Comparison of ENCODE assay signal across 22 mouse cellular contexts in the genomic region with DNA sequence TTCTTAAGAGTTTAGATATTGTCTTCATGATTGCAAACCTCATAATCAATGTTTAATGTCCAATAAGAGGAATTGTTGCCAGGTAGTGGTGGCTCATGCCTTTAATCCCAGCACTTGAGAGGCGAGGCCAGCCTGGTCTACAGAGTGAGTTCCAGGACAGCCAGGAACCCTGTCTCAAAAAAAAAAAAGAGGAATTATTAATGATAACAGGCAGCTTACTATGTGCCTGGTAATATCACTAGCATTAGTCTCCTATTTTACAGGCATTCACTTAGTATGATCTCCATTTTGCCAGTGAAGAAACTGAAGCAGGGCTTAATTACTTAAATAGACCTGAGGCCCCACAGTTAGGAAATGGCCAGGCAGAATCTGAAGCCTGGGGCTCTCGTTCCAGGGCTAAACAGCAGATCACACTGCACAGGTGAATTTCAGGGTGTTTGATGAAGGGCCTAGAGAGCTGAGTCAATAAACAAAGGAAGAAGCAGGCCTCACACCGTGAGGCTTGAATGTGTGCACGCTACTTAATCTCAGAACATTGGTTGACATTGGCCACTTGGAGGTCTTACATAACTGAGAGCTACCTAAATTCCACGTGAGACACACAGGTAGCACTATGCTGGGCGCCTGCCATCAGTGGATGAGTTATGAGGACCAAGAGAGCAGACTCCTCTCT. TPM values are rescaled to one million over a fixed set of nuclear protein-coding genes. Genes with fewer than 3 reads are reported as not detected.
A peak's percentile ranks its signal among the peaks of the same experiment; 100 is the strongest.
DNase-seq lines count a peak whose midpoint lies in the region; ATAC-seq and TF ChIP-seq lines count a peak whose summit lies in the region.
"Had no signal": no experiment of that assay in that cellular context is flagged by ENCODE, and none has a peak within 500 bp of the region (broad histone marks: within the 10 kb centered on the region; RNA-seq: fewer than 3 reads in every experiment).

No protein-coding gene starts in this region.

- no peaks in the 10 kb centered on the region for H3K9me3 ChIP-seq in kidney, embryonic 15.5 days (replicated peaks)
- H3K9me3 ChIP-seq: embryonic facial prominence, embryonic 15.5 days; forebrain, embryonic 15.5 days; hindbrain, embryonic 10.5 days; intestine, embryonic 15.5 days; neural tube, embryonic 12.5 days had no signal

- WGBS in cerebellum, adult 2 months, result 59% methylated on average over 6 of the region's 6 CpGs
- 64% methylated on average over 6 of the region's 6 CpGs for WGBS in kidney, embryonic 15.5 days

- no peak for DNase-seq in cerebellum, adult 2 months
- DNase-seq in cerebellum, adult 11 months, result no peak
- DNase-seq in kidney, adult 9 months, result peak; percentile 27
- peak; percentile 43 to 49 for DNase-seq in cerebellum, postnatal 25 days
- DNase-seq in lung, postnatal 25 days (ENCODE audit: low spot score), result peak; percentile 57
- DNase-seq in urinary bladder, postnatal 36 days (ENCODE audit: low spot score in 2 of 2), result no peak
- no peak for DNase-seq in urinary bladder, adult 18-20 months (ENCODE audit: low spot score in 2 of 2)
- DNase-seq: adrenal gland, adult 2 months; gastrocnemius, postnatal 10 days; kidney, postnatal 10 days; liver, postnatal 0 days; midbrain, embryonic 14.5 days; right cerebral cortex, postnatal 14 days had no signal

- no peak for TF ChIP-seq CTCF in cerebellum, adult 2 months (IDR thresholded peaks at IDR 0.05; ENCODE audit: borderline replicate concordance, insufficient read depth, low read depth, low read length)

- H3K9ac ChIP-seq in kidney, embryonic 15.5 days, result no peak overlapping the region
- H3K9ac ChIP-seq: embryonic facial prominence, embryonic 15.5 days; forebrain, embryonic 15.5 days; intestine, embryonic 15.5 days; liver, postnatal 0 days; neural tube, embryonic 12.5 days had no signal

- peaks cover 33% of the 10 kb centered on the region for H3K4me1 ChIP-seq in cerebellum, adult 2 months (ENCODE audit: control insufficient read depth, insufficient read depth, low read length)
- H3K4me1 ChIP-seq in kidney, embryonic 15.5 days, result peaks cover 15% of the 10 kb centered on the region; the same call in 1 of the 2 replicates
- H3K4me1 ChIP-seq: forebrain, embryonic 15.5 days; intestine, embryonic 15.5 days had no signal

- peak overlapping the region; percentile 37; the same call in 1 of the 2 replicates for H3K27ac ChIP-seq in cerebellum, adult 2 months (ENCODE audit: insufficient read depth, low read length)
- no peak overlapping the region for H3K27ac ChIP-seq in kidney, embryonic 15.5 days
- H3K27ac ChIP-seq: embryonic facial prominence, embryonic 15.5 days; forebrain, embryonic 15.5 days; hindbrain, embryonic 10.5 days; intestine, embryonic 15.5 days; neural tube, embryonic 12.5 days had no signal

- H3K36me3 ChIP-seq in kidney, embryonic 15.5 days, result no peaks in the 10 kb centered on the region
- H3K36me3 ChIP-seq: embryonic facial prominence, embryonic 15.5 days; forebrain, embryonic 15.5 days; hindbrain, embryonic 10.5 days; intestine, embryonic 15.5 days; neural tube, embryonic 12.5 days had no signal

- ATAC-seq in kidney, embryonic 15.5 days (replicated peaks; ENCODE audit: low FRiP score), result no peak
- ATAC-seq: forebrain, embryonic 15.5 days; hindbrain, embryonic 16.5 days; liver, postnatal 0 days had no signal

- no peak overlapping the region for H3K4me2 ChIP-seq in kidney, embryonic 15.5 days
- H3K4me2 ChIP-seq: embryonic facial prominence, embryonic 15.5 days; forebrain, embryonic 15.5 days; heart, embryonic 11.5 days; intestine, embryonic 15.5 days; liver, embryonic 11.5 days; neural tube, embryonic 12.5 days had no signal

- TF ChIP-seq POLR2A in cerebellum, adult 2 months (IDR thresholded peaks at IDR 0.05; ENCODE audit: borderline replicate concordance, insufficient read depth, low read length), result no peak

- no peaks in the 10 kb centered on the region for H3K27me3 ChIP-seq in cerebellum, adult 2 months (ENCODE audit: control insufficient read depth, insufficient read depth, low read length)
- no peaks in the 10 kb centered on the region for H3K27me3 ChIP-seq in kidney, embryonic 15.5 days
- H3K27me3 ChIP-seq: embryonic facial prominence, embryonic 15.5 days; forebrain, embryonic 15.5 days; intestine, embryonic 15.5 days; neural tube, embryonic 12.5 days had no signal

- H3K4me3 ChIP-seq in cerebellum, adult 2 months (replicated peaks; ENCODE audit: insufficient read depth, low read depth, low read length), result no peak overlapping the region
- no peak overlapping the region for H3K4me3 ChIP-seq in kidney, embryonic 15.5 days (replicated peaks)
- H3K4me3 ChIP-seq: embryonic facial prominence, embryonic 15.5 days; forebrain, embryonic 15.5 days; hindbrain, embryonic 10.5 days; intestine, embryonic 15.5 days; neural tube, embryonic 12.5 days had no signal

RNA-seq across cellular contexts. Expression of gene Cacnb4, which starts 37.6 kb away (rescaled TPM):
- polyA plus RNA-seq in cerebellum, adult 2 months (2012; rRNA removed), result 64.7 and 79.9 TPM in 2 replicates
- polyA plus RNA-seq in kidney, embryonic 15.5 days (2015; fragmentation: Nextera tagmentation; extraction: Ambion mirVana), result 2.6 and 3.7 TPM in 2 replicates
- polyA plus RNA-seq: adrenal gland, adult 2 months had no signal

Comparison
In these comparisons a context has a peak if more than half of its experiments do, and no peak if none do; other contexts are left out.
1. DNase-seq: peak in kidney, adult 9 months (single experiment), cerebellum, postnatal 25 days (2 of 2) and lung, postnatal 25 days (single experiment); none in cerebellum, adult 2 months (0 of 2), cerebellum, adult 11 months (single experiment), urinary bladder, postnatal 36 days (0 of 2) and urinary bladder, adult 18-20 months (0 of 2).
2. RNA of gene Cacnb4, which starts 37.6 kb away (polyA plus RNA-seq): 64.7 to 79.9 TPM in cerebellum, adult 2 months; 2.6 to 3.7 TPM in kidney, embryonic 15.5 days; every median in the first group is over 10 times any median in the second.